Mouse (Mus musculus) spleen, adult 2 months (tissue): ENCODE results near the gene Scube2.

Experiments
- CTCF ChIP-seq: fragments of 200-500 bp; IDR thresholded peaks from 2 replicates; pipeline ENCODE4 v1.5.1; 2011; ENCODE audit warnings: mild to moderate bottlenecking, inconsistent platforms; ENCODE audit not compliant: insufficient read depth, insufficient read length, insufficient replicate concordance; ENCODE audit errors: extremely low read depth
- POLR2A ChIP-seq: fragments of 200-500 bp; IDR thresholded peaks from 2 replicates; pipeline ENCODE4 v1.6.1; 2011; ENCODE audit warnings: low read depth, low read length, inconsistent platforms

DNA sequence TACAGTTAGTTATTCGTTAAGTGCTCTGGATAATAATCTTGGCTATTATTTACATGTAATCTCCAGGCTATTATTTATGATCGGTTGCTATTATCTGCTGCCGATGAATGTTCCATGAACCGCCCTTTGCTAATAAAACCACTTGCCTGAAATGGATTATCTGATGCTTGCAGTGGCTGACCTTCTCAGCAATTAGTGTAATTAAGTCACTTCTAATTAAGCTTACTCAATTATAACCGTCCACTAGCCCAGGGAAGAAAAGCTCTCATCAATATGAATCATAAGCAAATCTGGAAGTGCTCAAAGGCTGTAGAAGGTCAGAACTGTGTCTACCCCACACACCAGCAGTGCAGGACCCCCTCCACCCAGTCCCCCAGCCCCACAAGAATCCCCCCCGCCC is 27.8 kb downstream of the Scube2 start:
- TF ChIP-seq CTCF (no peak), POLR2A (no peak)
